Mouse (Mus musculus) liver, adult 2 months (tissue): Measurements from ENCODE around the gene Myo1g.

Experiments
- CTCF ChIP-seq: fragments of 200-500 bp; IDR thresholded peaks from 2 replicates; pipeline ENCODE4 v1.5.1; 2011; ENCODE audit warnings: low read depth, low read length, control low read depth
- POLR2A ChIP-seq: fragments of 200-500 bp; IDR thresholded peaks from 2 replicates; pipeline ENCODE4 v1.6.1; 2011; ENCODE audit warnings: low read length, control low read depth; ENCODE audit not compliant: insufficient read depth; ENCODE audit errors: extremely low read depth

GRCm38 (mm10) chr11:6487496-6487895 lies 33.3 kb downstream of the Myo1g start:
- TF ChIP-seq CTCF (no peak), POLR2A (no peak)
